Mouse (Mus musculus): ENCODE results near the gene Pithd1. TPM values are rescaled to one million over a fixed set of nuclear protein-coding genes. Genes with fewer than 3 reads are reported as not detected.

The Pithd1 gene
- polyA plus RNA-seq, 1 experiment from 2014 or later: 39.6 TPM

- no peaks in the 10 kb centered on the region for H3K27me3 ChIP-seq (replicated peaks; ENCODE audit: insufficient read depth, low read length)
- no peak overlapping the region for H3K4me2 ChIP-seq (replicated peaks; ENCODE audit: low read depth, low read length)
- no peak overlapping the region for H3K27ac ChIP-seq (ENCODE audit: low read length)
- TF ChIP-seq EP300 (IDR thresholded peaks at IDR 0.05) (no peak), CTCF (IDR thresholded peaks at IDR 0.05) (no peak)
- DNase-seq (ENCODE audit: low spot score) (no peak), ATAC-seq (no peak)
- H3K4me1 ChIP-seq (ENCODE audit: insufficient read depth, low read depth, low read length): no peaks in the 10 kb centered on the region; the same call in 1 of the 2 replicates
- H3K36me3 ChIP-seq (ENCODE audit: insufficient read depth, low read length): peaks cover 16% of the 10 kb centered on the region; the same call in 1 of the 2 replicates
- H3K9ac ChIP-seq (replicated peaks; ENCODE audit: low read depth): no peak overlapping the region
- H3K4me3 ChIP-seq (ENCODE audit: low read depth, low read length): no peak overlapping the region
- H3K9me3 ChIP-seq (ENCODE audit: low read length): no peaks in the 10 kb centered on the region
- WGBS: 89% methylated on average over 16 of the region's 16 CpGs
Observed at GRCm38 (mm10) chr4:135966283-135966682, 20.8 kb downstream of the Pithd1 start.

GRCm38 (mm10) chr4:135965113-135965512, 22.0 kb downstream of the Pithd1 start:
- Histone ChIP-seq H3K9ac (replicated peaks; ENCODE audit: low read depth) (no peak overlapping the region), H3K27me3 (replicated peaks; ENCODE audit: insufficient read depth, low read length) (no peaks in the 10 kb centered on the region), H3K4me2 (replicated peaks; ENCODE audit: low read depth, low read length) (no peak overlapping the region), H3K27ac (ENCODE audit: low read length) (peak overlapping the region; percentile 85), H3K9me3 (ENCODE audit: low read length) (no peaks in the 10 kb centered on the region), H3K4me3 (ENCODE audit: low read depth, low read length) (no peak overlapping the region), H3K36me3 (ENCODE audit: insufficient read depth, low read length) (peaks cover 16% of the 10 kb centered on the region; the same call in 1 of the 2 replicates), H3K4me1 (ENCODE audit: insufficient read depth, low read depth, low read length) (no peaks in the 10 kb centered on the region)
- TF ChIP-seq CTCF (IDR thresholded peaks at IDR 0.05): no peak
- no peak for TF ChIP-seq EP300 (IDR thresholded peaks at IDR 0.05)
- WGBS: 77% methylated on average over 9 of the region's 9 CpGs
- DNase-seq (ENCODE audit: low spot score) (no peak), ATAC-seq (no peak)

- H3K4me1 ChIP-seq (ENCODE audit: insufficient read depth, low read depth, low read length): no peaks in the 10 kb centered on the region
- peak overlapping the region; percentile 66 for H3K4me3 ChIP-seq (ENCODE audit: low read depth, low read length)
- no peaks in the 10 kb centered on the region for H3K27me3 ChIP-seq (replicated peaks; ENCODE audit: insufficient read depth, low read length)
- WGBS: 2% methylated on average over 12 of the region's 12 CpGs
- peak; percentile 78 for ATAC-seq
- peak overlapping the region; percentile 98 for H3K4me2 ChIP-seq (replicated peaks; ENCODE audit: low read depth, low read length)
- H3K9me3 ChIP-seq (ENCODE audit: low read length): no peaks in the 10 kb centered on the region
- TF ChIP-seq CTCF (IDR thresholded peaks at IDR 0.05) (peak; percentile 34), EP300 (IDR thresholded peaks at IDR 0.05) (no peak)
- peak; percentile 89 for DNase-seq (ENCODE audit: low spot score)
- H3K9ac ChIP-seq (replicated peaks; ENCODE audit: low read depth): peak overlapping the region; percentile 78
- H3K36me3 ChIP-seq (ENCODE audit: insufficient read depth, low read length): peaks cover 18% of the 10 kb centered on the region
- H3K27ac ChIP-seq (ENCODE audit: low read length): peak overlapping the region; percentile 85
Observed at GRCm38 (mm10) chr4:135964426-135964825, 22.6 kb downstream of the Pithd1 start.

GRCm38 (mm10) chr4:135963457-135964193, 23.4 kb downstream of the Pithd1 start, which contains the start of gene Gale:
Gene Gale, plus strand, starts transcription at chr4:135963727.
- WGBS: 0% methylated on average over 56 of the region's 56 CpGs
- Histone ChIP-seq H3K4me2 (replicated peaks; ENCODE audit: low read depth, low read length) (peak within 1 kb of the TSS; percentile 98), H3K4me3 (ENCODE audit: low read depth, low read length) (peak within 1 kb of the TSS; percentile 66), H3K9me3 (ENCODE audit: low read length) (no peaks in the 10 kb centered on the region), H3K9ac (replicated peaks; ENCODE audit: low read depth) (peak within 1 kb of the TSS; percentile 78), H3K4me1 (ENCODE audit: insufficient read depth, low read depth, low read length) (no peaks in the 10 kb centered on the region), H3K36me3 (ENCODE audit: insufficient read depth, low read length) (peaks cover 20% of the 10 kb centered on the region), H3K27ac (ENCODE audit: low read length) (peak within 1 kb of the TSS; percentile 97), H3K27me3 (replicated peaks; ENCODE audit: insufficient read depth, low read length) (no peaks in the 10 kb centered on the region)
- ATAC-seq (peak; percentile 93), DNase-seq (ENCODE audit: low spot score) (peak; percentile 98)
- TF ChIP-seq EP300 (IDR thresholded peaks at IDR 0.05) (peak; percentile 83), CTCF (IDR thresholded peaks at IDR 0.05) (no peak)

- peak overlapping the region; percentile 97 for H3K27ac ChIP-seq (ENCODE audit: low read length)
- peaks cover 19% of the 10 kb centered on the region for H3K36me3 ChIP-seq (ENCODE audit: insufficient read depth, low read length)
- TF ChIP-seq EP300 (IDR thresholded peaks at IDR 0.05) (no peak), CTCF (IDR thresholded peaks at IDR 0.05) (no peak)
- peak overlapping the region; percentile 66 for H3K4me3 ChIP-seq (ENCODE audit: low read depth, low read length)
- no peaks in the 10 kb centered on the region for H3K27me3 ChIP-seq (replicated peaks; ENCODE audit: insufficient read depth, low read length)
- H3K4me2 ChIP-seq (replicated peaks; ENCODE audit: low read depth, low read length): peak overlapping the region; percentile 98
- WGBS: 5% methylated on average over 15 of the region's 15 CpGs
- H3K9me3 ChIP-seq (ENCODE audit: low read length): no peaks in the 10 kb centered on the region
- no peaks in the 10 kb centered on the region for H3K4me1 ChIP-seq (ENCODE audit: insufficient read depth, low read depth, low read length)
- ATAC-seq (peak; percentile 29), DNase-seq (ENCODE audit: low spot score) (peak; percentile 66)
- H3K9ac ChIP-seq (replicated peaks; ENCODE audit: low read depth): peak overlapping the region; percentile 78
Observed at GRCm38 (mm10) chr4:135962946-135963345, 24.1 kb downstream of the Pithd1 start.

GRCm38 (mm10) chr4:135962198-135962597, 24.9 kb downstream of the Pithd1 start:
- Histone ChIP-seq H3K27me3 (replicated peaks; ENCODE audit: insufficient read depth, low read length) (no peaks in the 10 kb centered on the region), H3K27ac (ENCODE audit: low read length) (peak overlapping the region; percentile 97; the same call in 1 of the 2 replicates), H3K4me2 (replicated peaks; ENCODE audit: low read depth, low read length) (no peak overlapping the region), H3K4me1 (ENCODE audit: insufficient read depth, low read depth, low read length) (no peaks in the 10 kb centered on the region), H3K9ac (replicated peaks; ENCODE audit: low read depth) (no peak overlapping the region), H3K36me3 (ENCODE audit: insufficient read depth, low read length) (peaks cover 14% of the 10 kb centered on the region; the same call in 1 of the 2 replicates), H3K4me3 (ENCODE audit: low read depth, low read length) (no peak overlapping the region), H3K9me3 (ENCODE audit: low read length) (no peaks in the 10 kb centered on the region)
- no peak for DNase-seq (ENCODE audit: low spot score)
- TF ChIP-seq EP300 (IDR thresholded peaks at IDR 0.05): no peak
- no peak for TF ChIP-seq CTCF (IDR thresholded peaks at IDR 0.05)
- WGBS: 90% methylated on average over 7 of the region's 7 CpGs
- ATAC-seq: no peak

All from lung, postnatal 0 days (tissue).